Mouse (Mus musculus): ENCODE results near the gene Ikzf4. TPM values are rescaled to one million over a fixed set of nuclear protein-coding genes. Genes with fewer than 3 reads are reported as not detected.
"Not testable (repeated sequence)": the region's sequence is repeated elsewhere in the genome, so short reads cannot be mapped to it uniquely, and the experiment has no call there.

Ikzf4 gene
- polyA plus RNA-seq, 2 experiments: 0.05 to 0.18 TPM

- Histone ChIP-seq H3K9ac (replicated peaks) (no peak overlapping the region), H3K4me3 (ENCODE audit: insufficient read depth in 1 of 2, low read depth in 2 of 2, low read length in 2 of 2) (no peak overlapping the region), H3K27me3 (ENCODE audit: control insufficient read depth, insufficient read depth, low read length) (no peaks in the 10 kb centered on the region; the same call in 1 of the 2 replicates), H3K36me3 (replicated peaks; ENCODE audit: control insufficient read depth, insufficient read depth, low read depth) (no peaks in the 10 kb centered on the region), H3K9me3 (ENCODE audit: control insufficient read depth, low read length) (no peaks in the 10 kb centered on the region), H3K4me1 (replicated peaks; ENCODE audit: control insufficient read depth in 2 of 2, insufficient read depth in 2 of 2, low read length in 1 of 2) (peaks cover 0 to 3% of the 10 kb centered on the region in 2 experiments; a peak in 2 of 4 replicates), H3K27ac (no peak overlapping the region), H3K4me2 (ENCODE audit: low read depth) (no peak overlapping the region)
- ATAC-seq (ENCODE audit: insufficient read depth) (no peak), DNase-seq (ENCODE audit: low read depth in 3 of 3, low spot score in 3 of 3) (no peak)
- peak; percentile 51 for TF ChIP-seq CTCF (IDR thresholded peaks at IDR 0.05; ENCODE audit: low read depth)
- no peak for TF ChIP-seq EP300 (IDR thresholded peaks at IDR 0.05; ENCODE audit: low read depth)
- 44% methylated on average over 3 of the region's 3 CpGs for WGBS (ENCODE audit: insufficient replicate concordance)
Measured at GRCm38 (mm10) chr10:128614934-128615333, 30.9 kb downstream of the Ikzf4 start.

DNA sequence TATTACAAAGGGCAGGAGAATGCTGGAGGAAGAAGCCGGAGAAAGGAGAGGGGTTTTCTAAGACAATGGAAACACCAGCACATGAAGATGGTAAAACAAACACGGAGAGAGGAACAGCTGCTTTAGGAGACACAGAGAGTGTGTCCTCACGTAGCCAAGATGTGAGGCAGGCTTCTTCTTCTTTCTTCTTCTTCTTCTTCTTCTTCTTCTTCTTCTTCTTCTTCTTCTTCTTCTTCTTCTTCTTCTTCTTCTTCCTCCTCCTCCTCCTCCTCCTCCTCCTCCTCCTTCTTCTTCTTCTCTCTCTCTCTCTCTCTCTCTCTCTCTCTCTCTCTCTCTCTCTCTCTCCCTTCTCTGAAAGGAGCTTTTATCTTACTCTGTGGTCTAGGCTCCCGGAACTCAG is 32.0 kb downstream of the Ikzf4 start:
- H3K9me3 ChIP-seq (ENCODE audit: control insufficient read depth, low read length): not testable (repeated sequence)

DNA sequence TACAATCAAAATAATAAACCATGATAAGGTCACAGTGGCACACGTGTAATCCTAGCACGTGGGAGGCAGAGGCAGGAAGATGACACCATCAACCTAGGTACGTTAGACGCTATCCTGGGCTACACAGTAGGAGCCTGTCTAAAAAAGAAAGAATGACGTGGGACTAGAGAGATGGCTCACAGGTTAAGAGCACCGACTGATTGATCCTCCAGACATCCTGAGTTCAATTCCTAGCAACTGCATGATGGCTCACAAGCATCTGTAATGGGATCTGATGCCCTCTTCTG is 32.7 kb downstream of the Ikzf4 start:
- Histone ChIP-seq H3K4me1 (replicated peaks; ENCODE audit: control insufficient read depth in 2 of 2, insufficient read depth in 2 of 2, low read length in 1 of 2) (peaks cover 0 to 3% of the 10 kb centered on the region in 2 experiments; a peak in 2 of 4 replicates), H3K27me3 (ENCODE audit: control insufficient read depth, insufficient read depth, low read length) (no peaks in the 10 kb centered on the region; the same call in 1 of the 2 replicates), H3K27ac (no peak overlapping the region), H3K9me3 (ENCODE audit: control insufficient read depth, low read length) (no peaks in the 10 kb centered on the region), H3K4me3 (ENCODE audit: insufficient read depth in 1 of 2, low read depth in 2 of 2, low read length in 2 of 2) (no peak overlapping the region), H3K9ac (replicated peaks) (no peak overlapping the region), H3K36me3 (replicated peaks; ENCODE audit: control insufficient read depth, insufficient read depth, low read depth) (no peaks in the 10 kb centered on the region), H3K4me2 (ENCODE audit: low read depth) (peak overlapping the region; percentile 34; the same call in 1 of the 2 replicates)
- no peak for TF ChIP-seq EP300 (IDR thresholded peaks at IDR 0.05; ENCODE audit: low read depth)
- TF ChIP-seq CTCF (IDR thresholded peaks at IDR 0.05; ENCODE audit: low read depth): no peak
- 32% methylated on average over 6 of the region's 6 CpGs for WGBS (ENCODE audit: insufficient replicate concordance)
- DNase-seq (ENCODE audit: low read depth in 3 of 3, low spot score in 3 of 3) (no peak), ATAC-seq (ENCODE audit: insufficient read depth) (peak; percentile 40)

More for the DNA sequence above, 32.0 kb downstream of the Ikzf4 start:
- not testable (repeated sequence) for H3K9ac ChIP-seq (replicated peaks); H3K27ac ChIP-seq; ATAC-seq (ENCODE audit: insufficient read depth); H3K4me1 ChIP-seq (replicated peaks; ENCODE audit: control insufficient read depth in 2 of 2, insufficient read depth in 2 of 2, low read length in 1 of 2); H3K4me3 ChIP-seq (ENCODE audit: insufficient read depth in 1 of 2, low read depth in 2 of 2, low read length in 2 of 2); H3K27me3 ChIP-seq (ENCODE audit: control insufficient read depth, insufficient read depth, low read length); H3K4me2 ChIP-seq (ENCODE audit: low read depth); H3K36me3 ChIP-seq (replicated peaks; ENCODE audit: control insufficient read depth, insufficient read depth, low read depth); DNase-seq (ENCODE audit: low read depth in 3 of 3, low spot score in 3 of 3)
- 48% methylated on average over 4 of the region's 4 CpGs for WGBS (ENCODE audit: insufficient replicate concordance)

- Histone ChIP-seq H3K4me3 (ENCODE audit: insufficient read depth in 1 of 2, low read depth in 2 of 2, low read length in 2 of 2) (no peak overlapping the region), H3K27ac (no peak overlapping the region), H3K4me2 (ENCODE audit: low read depth) (peak overlapping the region; percentile 34; the same call in 1 of the 2 replicates), H3K9ac (replicated peaks) (no peak overlapping the region; the same call in 1 of the 2 replicates), H3K4me1 (replicated peaks; ENCODE audit: control insufficient read depth in 2 of 2, insufficient read depth in 2 of 2, low read length in 1 of 2) (peaks cover 0 to 3% of the 10 kb centered on the region in 2 experiments; a peak in 2 of 4 replicates), H3K9me3 (ENCODE audit: control insufficient read depth, low read length) (no peaks in the 10 kb centered on the region), H3K36me3 (replicated peaks; ENCODE audit: control insufficient read depth, insufficient read depth, low read depth) (no peaks in the 10 kb centered on the region), H3K27me3 (ENCODE audit: control insufficient read depth, insufficient read depth, low read length) (no peaks in the 10 kb centered on the region; the same call in 1 of the 2 replicates)
- TF ChIP-seq EP300 (IDR thresholded peaks at IDR 0.05; ENCODE audit: low read depth) (no peak), CTCF (IDR thresholded peaks at IDR 0.05; ENCODE audit: low read depth) (peak; percentile 91)
- ATAC-seq (ENCODE audit: insufficient read depth) (peak; percentile 64; the same call in 1 of the 2 replicates), DNase-seq (ENCODE audit: low read depth in 3 of 3, low spot score in 3 of 3) (peak; percentile 66 to 69 (median 68))
- WGBS (ENCODE audit: insufficient replicate concordance): 12% methylated on average over 16 of the region's 16 CpGs
Measured at GRCm38 (mm10) chr10:128612433-128613153, 33.2 kb downstream of the Ikzf4 start.

- Histone ChIP-seq H3K4me2 (ENCODE audit: low read depth) (no peak overlapping the region), H3K9ac (replicated peaks) (no peak overlapping the region), H3K27me3 (ENCODE audit: control insufficient read depth, insufficient read depth, low read length) (no peaks in the 10 kb centered on the region), H3K9me3 (ENCODE audit: control insufficient read depth, low read length) (no peaks in the 10 kb centered on the region), H3K27ac (no peak overlapping the region), H3K4me3 (ENCODE audit: insufficient read depth in 1 of 2, low read depth in 2 of 2, low read length in 2 of 2) (no peak overlapping the region), H3K36me3 (replicated peaks; ENCODE audit: control insufficient read depth, insufficient read depth, low read depth) (no peaks in the 10 kb centered on the region), H3K4me1 (replicated peaks; ENCODE audit: control insufficient read depth in 2 of 2, insufficient read depth in 2 of 2, low read length in 1 of 2) (no peaks in the 10 kb centered on the region; a peak in 1 of 4 replicates)
- ATAC-seq (ENCODE audit: insufficient read depth): no peak
- no peak for DNase-seq (ENCODE audit: low read depth in 3 of 3, low spot score in 3 of 3)
- WGBS (ENCODE audit: insufficient replicate concordance): 36% methylated on average over 2 of the region's 2 CpGs
- TF ChIP-seq EP300 (IDR thresholded peaks at IDR 0.05; ENCODE audit: low read depth): no peak
- TF ChIP-seq CTCF (IDR thresholded peaks at IDR 0.05; ENCODE audit: low read depth): no peak
Measured at GRCm38 (mm10) chr10:128606483-128606882, 39.3 kb downstream of the Ikzf4 start.

All from liver, embryonic 14.5 days (tissue).